Mouse (Mus musculus) lung, embryonic 14.5 days (tissue): ENCODE measurements at regions not wholly inside any gene's neighbourhood (a gene's known extent, or its start where the extent isn't known, plus 50 kb on each side); places are given as distances from the start of the nearest gene placed in this dataset.

Experiments used
- ATAC-seq: fragments of 200-750 bp; cut with Nextera tagmentation; 2 replicates; pipeline ENCODE4 v1.8.0; 2017; ENCODE audit warnings: mild to moderate bottlenecking, moderate TSS enrichment, moderate library complexity; ENCODE audit not compliant: insufficient read depth
- DNase-seq: peaks from one replicate; pipeline ENCODE4 v3.0.0-alpha.2; 2015
- H3K27ac ChIP-seq: fragments of 300-500 bp; sonication (generic); 2 replicates; pipeline ENCODE4 v1.5.1; 2014; ENCODE audit warnings: low read depth, mild to moderate bottlenecking, moderate library complexity
- H3K27me3 ChIP-seq: fragments of 300-500 bp; sonication (generic); 2 replicates; pipeline ENCODE4 v1.6.1; 2014; ENCODE audit warnings: low read length, control low read depth; ENCODE audit not compliant: insufficient read depth
- H3K36me3 ChIP-seq: fragments of 300-500 bp; sonication (generic); 2 replicates; pipeline ENCODE4 v1.6.1; 2014; ENCODE audit warnings: control low read depth; ENCODE audit not compliant: insufficient read depth
- H3K4me1 ChIP-seq: fragments of 300-500 bp; sonication (generic); 2 replicates; pipeline ENCODE4 v1.6.1; 2014; ENCODE audit warnings: antibody characterized with exemption, control low read depth; ENCODE audit not compliant: insufficient read depth
- H3K4me2 ChIP-seq: fragments of 300-500 bp; sonication (generic); 2 replicates; pipeline ENCODE4 v1.6.1; 2014; ENCODE audit warnings: mild to moderate bottlenecking
- H3K4me3 ChIP-seq: fragments of 300-500 bp; sonication (generic); 2 replicates; pipeline ENCODE4 v1.5.1; 2014; ENCODE audit warnings: low read depth, low read length
- H3K9ac ChIP-seq: fragments of 300-500 bp; sonication (generic); 2 replicates; pipeline ENCODE4 v1.6.1; 2014
- H3K9me3 ChIP-seq: fragments of 300-500 bp; sonication (generic); 2 replicates; pipeline ENCODE4 v1.6.1; 2016; ENCODE audit warnings: low read depth, low read length, control low read depth
- CTCF ChIP-seq: IDR thresholded peaks from 2 replicates; pipeline ENCODE4 v1.5.1; 2016; ENCODE audit warnings: antibody characterized with exemption, low read depth
- WGBS: fragments of 180-500 bp; shearing (Covaris S2); extraction: QIAGEN DNeasy Blood & Tissue Kit; methylation state at CpG from one replicate; pipeline ENCODE4 v1.1.7; 2014; 5-methylcytosine and 5-hydroxymethylcytosine counted together

- ATAC-seq (no peak), DNase-seq (no peak)
- Histone ChIP-seq H3K36me3 (no peaks in the 10 kb centered on the region), H3K27me3 (no peaks in the 10 kb centered on the region), H3K4me1 (no peaks in the 10 kb centered on the region), H3K9me3 (no peaks in the 10 kb centered on the region), H3K27ac (no peak overlapping the region), H3K4me2 (no peak overlapping the region), H3K4me3 (no peak overlapping the region), H3K9ac (no peak overlapping the region)
- 85% methylated on average over 1 of the region's 1 CpGs for WGBS
- no peak for TF ChIP-seq CTCF
These were observed 1060.4 kb downstream of the Gsdmc2 start for GRCm38 (mm10) chr15:62784456-62785139.

- H3K9me3 ChIP-seq: no peaks in the 10 kb centered on the region
- TF ChIP-seq CTCF: no peak
- no peak overlapping the region for H3K9ac ChIP-seq
- H3K27me3 ChIP-seq: no peaks in the 10 kb centered on the region
- no peak overlapping the region for H3K27ac ChIP-seq
- H3K36me3 ChIP-seq: no peaks in the 10 kb centered on the region
- no peak overlapping the region for H3K4me2 ChIP-seq
- WGBS: 73% methylated on average over 5 of the region's 5 CpGs
- no peaks in the 10 kb centered on the region for H3K4me1 ChIP-seq
- H3K4me3 ChIP-seq: no peak overlapping the region
- DNase-seq: no peak
- no peak for ATAC-seq
These were observed 1066.1 kb downstream of the Gsdmc2 start for GRCm38 (mm10) chr15:62778899-62779298.

- Histone ChIP-seq H3K9ac (no peak overlapping the region), H3K27me3 (no peaks in the 10 kb centered on the region), H3K36me3 (no peaks in the 10 kb centered on the region), H3K4me1 (no peaks in the 10 kb centered on the region), H3K4me2 (no peak overlapping the region), H3K9me3 (no peaks in the 10 kb centered on the region), H3K4me3 (no peak overlapping the region), H3K27ac (no peak overlapping the region)
- 85% methylated on average over 2 of the region's 2 CpGs for WGBS
- DNase-seq (no peak), ATAC-seq (no peak)
- no peak for TF ChIP-seq CTCF
These were observed 1092.3 kb downstream of the Gsdmc2 start for GRCm38 (mm10) chr15:62752686-62753085.

GRCm38 (mm10) chr15:62743879-62744278 is 1101.1 kb downstream of the Gsdmc2 start:
- Histone ChIP-seq H3K4me1 (no peaks in the 10 kb centered on the region), H3K36me3 (no peaks in the 10 kb centered on the region), H3K9ac (no peak overlapping the region), H3K4me2 (no peak overlapping the region), H3K27ac (no peak overlapping the region), H3K9me3 (no peaks in the 10 kb centered on the region), H3K4me3 (no peak overlapping the region), H3K27me3 (no peaks in the 10 kb centered on the region)
- WGBS: 33% methylated on average over 3 of the region's 3 CpGs
- DNase-seq (no peak), ATAC-seq (no peak)
- no peak for TF ChIP-seq CTCF

GRCm38 (mm10) chr15:62740746-62741145 is 1104.2 kb downstream of the Gsdmc2 start:
- no peak overlapping the region for H3K27ac ChIP-seq
- no peaks in the 10 kb centered on the region for H3K4me1 ChIP-seq
- H3K4me2 ChIP-seq: no peak overlapping the region
- no peak overlapping the region for H3K4me3 ChIP-seq
- H3K36me3 ChIP-seq: no peaks in the 10 kb centered on the region
- TF ChIP-seq CTCF: no peak
- no peaks in the 10 kb centered on the region for H3K27me3 ChIP-seq
- no peaks in the 10 kb centered on the region for H3K9me3 ChIP-seq
- H3K9ac ChIP-seq: no peak overlapping the region
- 78% methylated on average over 2 of the region's 2 CpGs for WGBS
- no peak for ATAC-seq
- no peak for DNase-seq

GRCm38 (mm10) chr15:62735334-62735733 is 1109.6 kb downstream of the Gsdmc2 start:
- Histone ChIP-seq H3K4me1 (0 out of 2 replicates have a peak, but pooled peaks cover 2% of the 10 kb centered on the region), H3K4me3 (no peak overlapping the region), H3K4me2 (no peak overlapping the region), H3K36me3 (no peaks in the 10 kb centered on the region), H3K27me3 (no peaks in the 10 kb centered on the region), H3K27ac (no peak overlapping the region), H3K9me3 (no peaks in the 10 kb centered on the region), H3K9ac (no peak overlapping the region)
- 33% methylated on average over 1 of the region's 1 CpGs for WGBS
- TF ChIP-seq CTCF: no peak
- 0 out of 2 replicates have a peak, but pooled peaks have one; percentile 44 for ATAC-seq
- DNase-seq: peak; percentile 24

GRCm38 (mm10) chr15:62734900-62735299 is 1110.1 kb downstream of the Gsdmc2 start:
- H3K36me3 ChIP-seq: no peaks in the 10 kb centered on the region
- H3K9ac ChIP-seq: no peak overlapping the region
- 0 out of 2 replicates have a peak, but pooled peaks cover 3% of the 10 kb centered on the region for H3K4me1 ChIP-seq
- no peak for TF ChIP-seq CTCF
- H3K27me3 ChIP-seq: no peaks in the 10 kb centered on the region
- no peak overlapping the region for H3K4me2 ChIP-seq
- ATAC-seq: no peak
- DNase-seq: no peak
- no peaks in the 10 kb centered on the region for H3K9me3 ChIP-seq
- H3K27ac ChIP-seq: no peak overlapping the region
- WGBS: 53% methylated on average over 3 of the region's 3 CpGs
- no peak overlapping the region for H3K4me3 ChIP-seq

GRCm38 (mm10) chr15:62730524-62730923 is 1114.5 kb downstream of the Gsdmc2 start:
- H3K36me3 ChIP-seq: no peaks in the 10 kb centered on the region
- ATAC-seq: no peak
- 40% methylated on average over 3 of the region's 3 CpGs for WGBS
- H3K9ac ChIP-seq: no peak overlapping the region
- no peaks in the 10 kb centered on the region for H3K27me3 ChIP-seq
- no peak overlapping the region for H3K4me3 ChIP-seq
- TF ChIP-seq CTCF: no peak
- H3K4me2 ChIP-seq: no peak overlapping the region
- DNase-seq: no peak
- H3K9me3 ChIP-seq: no peaks in the 10 kb centered on the region
- H3K27ac ChIP-seq: no peak overlapping the region
- H3K4me1 ChIP-seq: 0 out of 2 replicates have a peak, but pooled peaks cover 3% of the 10 kb centered on the region
